Mouse (Mus musculus) brain, embryonic 14.5 days (tissue): ENCODE results near the gene Pou3f1. TPM values are rescaled to one million over a fixed set of nuclear protein-coding genes. Genes with fewer than 3 reads are reported as not detected.

Source experiments
- DNase-seq: peaks from one replicate; pipeline ENCODE4 v3.0.0-alpha.2; 2011; ENCODE audit warnings: low read depth
- CTCF ChIP-seq: fragments of 200-500 bp; IDR thresholded peaks from 2 replicates; pipeline ENCODE4 v1.5.1; 2012; ENCODE audit warnings: inconsistent platforms, mild to moderate bottlenecking, moderate library complexity, borderline replicate concordance; ENCODE audit not compliant: insufficient read depth, insufficient read length; ENCODE audit errors: extremely low read depth
- POLR2A ChIP-seq: fragments of 200-500 bp; IDR thresholded peaks from 2 replicates; pipeline ENCODE4 v1.6.1; 2012; ENCODE audit warnings: mild to moderate bottlenecking, inconsistent platforms, borderline replicate concordance; ENCODE audit not compliant: poor library complexity, insufficient read depth, insufficient read length, severe bottlenecking; ENCODE audit errors: extremely low read depth
- polyA plus RNA-seq: library from polyadenylated mRNA; depleted of rRNA; stranded (reverse); fragments of >200 nt; gene quantifications from 2 replicates; pipeline ENCODE4 v1.2.3, GENCODE M21; 2012

The Pou3f1 gene
- polyA plus RNA-seq, 1 experiment, result 21.3 TPM

- DNase-seq, result peak; percentile 78
- no peak for TF ChIP-seq CTCF
Observed at GRCm38 (mm10) chr4:124664185-124664584, 7.6 kb downstream of the Pou3f1 start.

- DNase-seq, result no peak
- TF ChIP-seq CTCF (no peak), POLR2A (no peak)
Observed at GRCm38 (mm10) chr4:124664604-124665003, 8.0 kb downstream of the Pou3f1 start.

GRCm38 (mm10) chr4:124667476-124668033 lies 10.9 kb downstream of the Pou3f1 start:
- no peak for DNase-seq
- TF ChIP-seq CTCF, result no peak
- TF ChIP-seq POLR2A, result no peak

- TF ChIP-seq CTCF (no peak), POLR2A (no peak)
- peak; percentile 78 for DNase-seq
Observed at GRCm38 (mm10) chr4:124668078-124668477, 11.5 kb downstream of the Pou3f1 start.

GRCm38 (mm10) chr4:124670232-124670631 lies 13.6 kb downstream of the Pou3f1 start:
- no peak for TF ChIP-seq CTCF
- no peak for TF ChIP-seq POLR2A
- DNase-seq, result no peak

- no peak for TF ChIP-seq CTCF
- TF ChIP-seq POLR2A, result no peak
Observed at GRCm38 (mm10) chr4:124671583-124671982, 15.0 kb downstream of the Pou3f1 start.

GRCm38 (mm10) chr4:124672347-124673320 lies 16.0 kb downstream of the Pou3f1 start:
- TF ChIP-seq POLR2A (no peak), CTCF (peak; percentile 13; the same call in 1 of the 2 replicates)
- peak; percentile 97 for DNase-seq

More at GRCm38 (mm10) chr4:124671583-124671982, 15.0 kb downstream of the Pou3f1 start:
- DNase-seq, result peak; percentile 31

GRCm38 (mm10) chr4:124674334-124675032 lies 17.9 kb downstream of the Pou3f1 start:
- no peak for DNase-seq
- TF ChIP-seq CTCF (no peak), POLR2A (no peak)

- peak; percentile 88 for DNase-seq
Observed at GRCm38 (mm10) chr4:124675037-124675436, 18.4 kb downstream of the Pou3f1 start.

GRCm38 (mm10) chr4:124675958-124676357 lies 19.4 kb downstream of the Pou3f1 start:
- TF ChIP-seq CTCF, result no peak
- no peak for DNase-seq

More at GRCm38 (mm10) chr4:124675037-124675436, 18.4 kb downstream of the Pou3f1 start:
- TF ChIP-seq CTCF (peak; percentile 90), POLR2A (no peak)

GRCm38 (mm10) chr4:124682270-124682669 lies 25.7 kb downstream of the Pou3f1 start:
- DNase-seq, result peak; percentile 64
- peak; percentile 32; the same call in 1 of the 2 replicates for TF ChIP-seq CTCF
- no peak for TF ChIP-seq POLR2A
